Mouse (Mus musculus): Measurements from ENCODE around the gene Unc50.

- no peak for TF ChIP-seq EP300 (IDR thresholded peaks at IDR 0.05; ENCODE audit: low read depth)
- TF ChIP-seq CTCF (IDR thresholded peaks at IDR 0.05; ENCODE audit: low read depth): no peak
Observed at GRCm38 (mm10) chr1:37477250-37477649, 47.3 kb downstream of the Unc50 start.
